Mouse (Mus musculus) heart, embryonic 16.5 days (tissue): ENCODE results near the gene Lrrc25. TPM values are rescaled to one million over a fixed set of nuclear protein-coding genes. Genes with fewer than 3 reads are reported as not detected.

Source experiments
- polyA plus RNA-seq: library from polyadenylated mRNA; unstranded; fragments of >200 nt; fragmentation: Nextera tagmentation; extraction: Ambion mirVana; gene quantifications from 2 replicates; pipeline ENCODE4 v1.2.1, GENCODE M21; 2015

Lrrc25 gene
- polyA plus RNA-seq, 1 experiment from 2014 or later, result 1.8 TPM

Other genes starting within 250 kb of the Lrrc25 start
- gene Comp, start 242.6 kb upstream of the Lrrc25 start, polyA plus RNA-seq, result 3.0 and 4.3 TPM in 2 replicates
- gene Crtc1, start 176.6 kb upstream of the Lrrc25 start, polyA plus RNA-seq, result 10.2 and 10.7 TPM in 2 replicates
- 9.9 and 12.4 TPM in 2 replicates for gene Klhl26, start 139.2 kb upstream of the Lrrc25 start, polyA plus RNA-seq
- gene Tmem59l, start 128.8 kb upstream of the Lrrc25 start, polyA plus RNA-seq, result 0.13 and 0.41 TPM in 2 replicates
- gene Crlf1, start 123.0 kb upstream of the Lrrc25 start, polyA plus RNA-seq, result 3.2 and 17.8 TPM in 2 replicates
- 122 and 129 TPM in 2 replicates for gene Rex1bd, start 109.4 kb upstream of the Lrrc25 start, polyA plus RNA-seq
- gene Uba52, start 105.4 kb upstream of the Lrrc25 start, polyA plus RNA-seq, result 691 and 770 TPM in 2 replicates
- gene Fkbp8, start 88.4 kb upstream of the Lrrc25 start, polyA plus RNA-seq, result 273 and 275 TPM in 2 replicates
- gene Kxd1, start 88.2 kb upstream of the Lrrc25 start, polyA plus RNA-seq, result 74.4 and 77.6 TPM in 2 replicates
- gene Ell, start 76.7 kb upstream of the Lrrc25 start, polyA plus RNA-seq, result 14.0 and 15.4 TPM in 2 replicates
- 111 and 117 TPM in 2 replicates for gene Isyna1, start 21.8 kb upstream of the Lrrc25 start, polyA plus RNA-seq
- 68.4 and 69.5 TPM in 2 replicates for gene Ssbp4, start 7.3 kb upstream of the Lrrc25 start, polyA plus RNA-seq
- gene Gdf15, start 16.3 kb downstream of the Lrrc25 start, polyA plus RNA-seq, result 1.2 and 1.6 TPM in 2 replicates
- gene Pgpep1, start 44.2 kb downstream of the Lrrc25 start, polyA plus RNA-seq, result 35.5 and 36.7 TPM in 2 replicates
- 252 and 258 TPM in 2 replicates for gene Lsm4, start 57.1 kb downstream of the Lrrc25 start, polyA plus RNA-seq
- gene Jund, start 82.8 kb downstream of the Lrrc25 start, polyA plus RNA-seq, result 58.7 and 59.3 TPM in 2 replicates
- 0.05 TPM in 1 of 2 replicates, not detected in the other for gene Iqcn, start 87.3 kb downstream of the Lrrc25 start, polyA plus RNA-seq
- gene Gm3336, start 102.4 kb downstream of the Lrrc25 start, polyA plus RNA-seq, result not detected in 2 replicates
- gene Pde4c, start 107.6 kb downstream of the Lrrc25 start, polyA plus RNA-seq, result 0.38 and 0.55 TPM in 2 replicates
- 29.1 and 30.0 TPM in 2 replicates for gene Rab3a, start 138.5 kb downstream of the Lrrc25 start, polyA plus RNA-seq
- 44.0 and 50.5 TPM in 2 replicates for gene Mpv17l2, start 144.8 kb downstream of the Lrrc25 start, polyA plus RNA-seq
- 42.1 and 43.3 TPM in 2 replicates for gene Pik3r2, start 160.6 kb downstream of the Lrrc25 start, polyA plus RNA-seq
- gene Mast3, start 188.9 kb downstream of the Lrrc25 start, polyA plus RNA-seq, result 7.3 and 9.3 TPM in 2 replicates
- gene Il12rb1, start 192.3 kb downstream of the Lrrc25 start, polyA plus RNA-seq, result 0.77 and 1.6 TPM in 2 replicates
- 3.7 and 3.8 TPM in 2 replicates for gene Arrdc2, start 223.6 kb downstream of the Lrrc25 start, polyA plus RNA-seq
- 4.1 and 4.2 TPM in 2 replicates for gene Kcnn1, start 247.1 kb downstream of the Lrrc25 start, polyA plus RNA-seq